Mouse (Mus musculus) midbrain, embryonic 14.5 days (tissue): ENCODE measurements around the gene Spaar. TPM values are rescaled to one million over a fixed set of nuclear protein-coding genes. Genes with fewer than 3 reads are reported as not detected.

Experiments
- ATAC-seq: fragments of 200-750 bp; cut with Nextera tagmentation; 2 replicates; pipeline ENCODE4 v1.8.0; 2017; ENCODE audit warnings: moderate number of reproducible peaks, moderate library complexity; ENCODE audit not compliant: low FRiP score, low TSS enrichment
- DNase-seq: peaks from one replicate; pipeline ENCODE4 v3.0.0-alpha.2; 2015
- H3K27ac ChIP-seq: fragments of 300-500 bp; sonication (generic); replicated peaks from 2 replicates; pipeline ENCODE4 v1.5.1; 2014; ENCODE audit warnings: mild to moderate bottlenecking, low read depth, low read length, moderate library complexity
- H3K27me3 ChIP-seq: fragments of 300-500 bp; sonication (generic); 2 replicates; pipeline ENCODE4 v1.6.1; 2014; ENCODE audit warnings: low read length, control low read depth, mixed read lengths; ENCODE audit not compliant: control insufficient read depth, insufficient read depth
- H3K36me3 ChIP-seq: fragments of 300-500 bp; sonication (generic); 2 replicates; pipeline ENCODE4 v1.6.1; 2014; ENCODE audit warnings: low read length, control low read depth; ENCODE audit not compliant: control insufficient read depth, insufficient read depth
- H3K4me1 ChIP-seq: fragments of 300-500 bp; sonication (generic); 2 replicates; pipeline ENCODE4 v1.6.1; 2014; ENCODE audit warnings: mild to moderate bottlenecking, antibody characterized with exemption, low read length, control low read depth; ENCODE audit not compliant: control insufficient read depth, insufficient read depth
- H3K4me2 ChIP-seq: fragments of 300-500 bp; sonication (generic); 2 replicates; pipeline ENCODE4 v1.6.1; 2014; ENCODE audit warnings: mild to moderate bottlenecking, low read length, moderate library complexity
- H3K4me3 ChIP-seq: fragments of 300-500 bp; sonication (generic); replicated peaks from 2 replicates; pipeline ENCODE4 v1.5.1; 2014; ENCODE audit warnings: low read depth, low read length
- H3K9ac ChIP-seq: fragments of 300-500 bp; sonication (generic); replicated peaks from 2 replicates; pipeline ENCODE4 v1.6.1; 2014; ENCODE audit warnings: mild to moderate bottlenecking, low read length, moderate library complexity
- H3K9me3 ChIP-seq: fragments of 300-500 bp; sonication (generic); 2 replicates; pipeline ENCODE4 v1.6.1; 2016; ENCODE audit warnings: low read length, control low read depth, mixed read lengths; ENCODE audit not compliant: control insufficient read depth
- WGBS: fragments of 180-500 bp; shearing (Covaris S2); extraction: QIAGEN DNeasy Blood & Tissue Kit; methylation state at CpG from one replicate; pipeline ENCODE4 v1.1.7; 2014; 5-methylcytosine and 5-hydroxymethylcytosine counted together
- polyA plus RNA-seq: library from polyadenylated mRNA; unstranded; fragments of >200 nt; fragmentation: Nextera tagmentation; extraction: Ambion mirVana; gene quantifications from 2 replicates; pipeline ENCODE4 v1.2.1, GENCODE M21; 2014

The Spaar gene
- not detected in 2 replicates for polyA plus RNA-seq

DNA sequence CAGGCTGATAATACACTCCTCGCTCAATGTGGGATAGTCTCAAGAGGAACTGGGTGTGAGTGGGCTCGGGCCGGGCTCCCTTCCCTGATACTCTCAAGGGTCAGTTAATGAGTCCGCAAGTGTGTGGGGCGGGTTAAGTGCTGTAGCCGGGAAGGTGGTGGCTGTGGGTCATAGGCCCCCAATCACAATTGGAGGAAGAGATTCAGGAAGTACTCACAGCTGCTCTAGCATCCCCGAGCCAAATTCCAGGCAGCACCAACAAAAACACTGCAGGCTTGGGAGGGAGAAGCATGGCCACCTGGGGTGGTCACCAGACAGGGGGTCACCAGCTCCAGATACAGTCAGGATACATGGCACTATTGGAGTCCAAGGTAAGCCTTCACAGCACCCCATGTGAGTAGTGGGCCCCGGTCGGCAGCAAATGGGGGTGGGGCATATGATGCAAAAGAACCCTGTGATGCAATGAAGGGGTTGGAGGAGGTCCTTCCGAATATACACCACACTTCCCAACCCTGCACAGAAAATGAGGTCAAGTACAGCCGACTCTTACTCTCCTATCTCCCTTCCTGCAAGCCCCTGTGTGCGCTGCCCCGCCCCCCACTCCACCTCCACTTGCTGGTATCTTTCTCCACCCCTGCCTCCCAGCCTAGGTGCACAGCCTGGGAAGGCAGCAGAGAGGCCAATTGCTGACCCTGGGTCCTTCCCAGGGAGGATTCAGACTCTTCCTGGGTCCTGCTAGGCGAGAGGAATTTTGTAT, at the start of gene Spaar:
Gene Spaar (plus strand): TSS at position 241 of the 757 bp plus-strand sequence.
- 76% methylated on average over 14 of the region's 14 CpGs for WGBS
- no peaks in the 10 kb centered on the region for H3K36me3 ChIP-seq
- H3K9me3 ChIP-seq = no peaks in the 10 kb centered on the region
- no peak within 1 kb of the TSS for H3K27ac ChIP-seq
- ATAC-seq (no peak), DNase-seq (no peak)
- H3K4me2 ChIP-seq = no peak within 1 kb of the TSS
- no peak within 1 kb of the TSS for H3K4me3 ChIP-seq
- H3K9ac ChIP-seq = no peak within 1 kb of the TSS
- H3K27me3 ChIP-seq = no peaks in the 10 kb centered on the region
- H3K4me1 ChIP-seq = no peaks in the 10 kb centered on the region

DNA sequence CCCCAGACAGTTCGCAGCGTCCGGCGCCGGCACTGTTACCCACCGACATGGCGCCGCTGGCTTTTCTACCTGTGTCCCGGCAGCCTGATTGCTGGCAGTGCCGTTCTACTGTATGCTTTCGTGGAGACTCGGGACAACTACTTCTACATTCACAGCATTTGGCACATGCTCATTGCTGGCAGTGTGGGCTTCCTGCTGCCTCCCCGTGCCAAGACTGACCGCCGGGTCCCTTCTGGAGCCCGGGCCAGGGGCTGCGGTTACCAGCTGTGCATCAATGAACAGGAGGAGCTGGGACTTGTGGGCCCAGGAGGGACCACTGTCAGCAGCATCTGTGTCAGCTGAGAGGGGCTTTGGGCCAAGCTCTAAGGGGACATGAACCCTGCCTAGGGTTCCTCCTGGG, 39.8 kb upstream of the Spaar start:
- Histone ChIP-seq H3K4me2 (no peak overlapping the region), H3K4me3 (no peak overlapping the region), H3K9me3 (no peaks in the 10 kb centered on the region), H3K9ac (no peak overlapping the region), H3K4me1 (no peaks in the 10 kb centered on the region), H3K36me3 (peaks cover 62% of the 10 kb centered on the region), H3K27ac (no peak overlapping the region), H3K27me3 (no peaks in the 10 kb centered on the region)
- no peak for ATAC-seq
- DNase-seq = no peak
- WGBS = 93% methylated on average over 17 of the region's 17 CpGs

DNA sequence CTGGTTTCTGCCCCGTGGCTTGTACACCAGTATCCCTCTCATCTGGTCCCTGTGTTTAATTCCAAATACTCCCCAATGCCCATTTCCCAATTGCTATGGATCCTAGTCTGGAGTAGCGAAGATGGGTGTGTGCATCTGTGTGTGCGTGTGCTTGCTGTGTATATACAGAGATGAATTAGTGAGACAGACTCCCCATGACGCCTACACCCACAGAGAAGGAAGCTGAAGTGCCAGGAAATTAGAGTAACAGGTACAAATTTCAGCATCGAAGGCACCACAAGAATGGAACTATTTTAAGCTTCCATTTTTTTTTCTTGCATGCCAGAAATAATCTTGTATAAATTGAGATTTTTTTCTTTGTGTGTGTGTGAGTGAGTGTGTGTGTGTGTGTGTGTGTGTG, 38.8 kb upstream of the Spaar start:
- Histone ChIP-seq H3K9me3 (no peaks in the 10 kb centered on the region), H3K4me2 (no peak overlapping the region), H3K36me3 (peaks cover 52% of the 10 kb centered on the region), H3K27me3 (no peaks in the 10 kb centered on the region), H3K4me3 (no peak overlapping the region), H3K4me1 (no peaks in the 10 kb centered on the region), H3K9ac (no peak overlapping the region), H3K27ac (no peak overlapping the region)
- ATAC-seq (no peak), DNase-seq (no peak)
- WGBS = 83% methylated on average over 5 of the region's 5 CpGs

DNA sequence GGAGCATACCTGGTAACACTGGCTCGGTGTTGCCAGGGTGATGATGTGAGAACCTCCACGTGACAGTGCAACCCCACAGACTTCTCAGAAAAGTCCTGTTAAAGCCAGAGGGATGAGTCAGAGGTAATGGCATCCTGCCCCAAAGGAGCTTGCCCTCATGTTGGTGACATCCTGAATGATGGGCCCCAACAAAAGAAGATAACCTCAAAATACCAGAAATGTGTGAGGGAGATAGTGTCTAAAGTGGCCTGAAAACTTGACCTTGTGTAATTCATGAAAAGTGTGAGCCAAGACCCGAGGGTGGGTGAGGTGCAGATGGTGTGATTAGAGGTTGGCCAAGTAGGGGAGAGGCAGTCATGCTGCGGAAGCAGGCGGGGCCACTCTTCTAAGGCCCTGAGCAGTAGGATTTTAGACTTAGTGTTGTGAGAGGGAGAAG, 36.0 kb upstream of the Spaar start:
- Histone ChIP-seq H3K4me2 (no peak overlapping the region), H3K9me3 (no peaks in the 10 kb centered on the region), H3K4me1 (no peaks in the 10 kb centered on the region), H3K9ac (no peak overlapping the region), H3K27me3 (no peaks in the 10 kb centered on the region), H3K36me3 (peaks cover 26% of the 10 kb centered on the region), H3K4me3 (no peak overlapping the region), H3K27ac (no peak overlapping the region)
- DNase-seq = no peak
- WGBS = 75% methylated on average over 5 of the region's 5 CpGs
- no peak for ATAC-seq

DNA sequence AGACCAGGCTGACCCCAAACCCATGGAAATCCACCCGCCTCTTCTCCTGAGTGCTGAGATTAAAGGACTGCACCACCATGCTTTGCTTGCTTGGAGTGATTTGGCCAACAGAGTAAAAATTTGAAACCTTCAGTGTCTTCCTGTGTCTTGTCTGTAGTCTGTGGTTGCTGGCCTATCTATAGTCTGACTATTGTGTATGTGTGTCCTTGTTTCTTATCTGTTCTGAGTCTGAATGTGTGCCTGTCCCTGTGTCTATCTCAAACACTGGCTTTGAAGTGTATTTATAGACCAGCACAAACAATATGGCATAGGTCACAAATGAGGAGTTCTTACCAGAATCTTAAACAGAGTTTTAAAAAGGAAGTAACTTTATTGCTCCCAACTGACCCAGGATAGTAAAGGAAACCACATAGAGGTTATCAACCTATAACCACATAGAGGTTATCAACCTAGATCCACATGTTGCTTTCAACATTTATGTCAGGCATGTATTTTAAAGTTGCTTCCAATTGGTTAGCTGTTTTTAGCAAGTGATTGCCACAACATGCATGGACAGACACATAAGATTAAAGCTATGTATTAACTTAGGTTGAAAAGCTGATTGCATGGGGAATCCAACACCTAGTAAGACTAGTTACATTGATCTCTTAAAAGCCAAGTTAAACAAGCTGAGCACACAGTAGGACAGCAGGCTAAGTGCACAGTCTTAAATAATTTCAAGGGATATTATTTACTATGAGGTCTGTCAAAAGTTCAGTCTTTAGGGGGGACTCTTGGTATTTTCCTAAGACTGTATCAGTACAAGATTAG, 35.2 kb upstream of the Spaar start:
- no peaks in the 10 kb centered on the region for H3K4me1 ChIP-seq
- 85% methylated on average over 1 of the region's 1 CpGs for WGBS
- ATAC-seq (no peak), DNase-seq (no peak)
- H3K36me3 ChIP-seq = peaks cover 18% of the 10 kb centered on the region
- H3K27ac ChIP-seq = no peak overlapping the region
- H3K27me3 ChIP-seq = no peaks in the 10 kb centered on the region
- no peaks in the 10 kb centered on the region for H3K9me3 ChIP-seq
- H3K4me2 ChIP-seq = no peak overlapping the region
- H3K9ac ChIP-seq = no peak overlapping the region
- no peak overlapping the region for H3K4me3 ChIP-seq

DNA sequence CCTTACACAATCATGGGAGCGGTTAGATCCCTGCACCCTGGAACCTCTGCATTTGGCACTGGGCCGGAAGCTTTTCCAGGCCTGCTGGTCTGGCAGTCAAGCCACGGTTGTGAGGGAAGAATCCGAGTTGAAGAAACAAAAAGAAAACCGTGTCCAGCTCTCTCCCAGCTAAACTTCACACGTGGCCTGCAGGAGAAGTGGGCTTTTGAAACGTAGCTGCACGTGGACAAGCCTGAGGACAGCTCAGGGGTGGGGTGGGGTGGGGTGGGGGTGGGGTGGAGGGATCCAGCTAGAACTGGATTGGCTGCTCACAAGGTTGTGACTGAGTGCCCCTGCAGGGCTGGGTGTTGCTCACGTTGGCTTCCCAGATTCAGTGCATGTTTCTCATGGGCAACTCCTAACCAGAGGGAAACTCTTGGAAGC, 34.6 kb upstream of the Spaar start:
- Histone ChIP-seq H3K27ac (no peak overlapping the region), H3K9me3 (no peaks in the 10 kb centered on the region), H3K4me1 (no peaks in the 10 kb centered on the region), H3K4me3 (no peak overlapping the region), H3K36me3 (peaks cover 12% of the 10 kb centered on the region), H3K9ac (no peak overlapping the region), H3K4me2 (no peak overlapping the region), H3K27me3 (no peaks in the 10 kb centered on the region)
- WGBS = 28% methylated on average over 9 of the region's 9 CpGs
- DNase-seq (no peak), ATAC-seq (no peak)

DNA sequence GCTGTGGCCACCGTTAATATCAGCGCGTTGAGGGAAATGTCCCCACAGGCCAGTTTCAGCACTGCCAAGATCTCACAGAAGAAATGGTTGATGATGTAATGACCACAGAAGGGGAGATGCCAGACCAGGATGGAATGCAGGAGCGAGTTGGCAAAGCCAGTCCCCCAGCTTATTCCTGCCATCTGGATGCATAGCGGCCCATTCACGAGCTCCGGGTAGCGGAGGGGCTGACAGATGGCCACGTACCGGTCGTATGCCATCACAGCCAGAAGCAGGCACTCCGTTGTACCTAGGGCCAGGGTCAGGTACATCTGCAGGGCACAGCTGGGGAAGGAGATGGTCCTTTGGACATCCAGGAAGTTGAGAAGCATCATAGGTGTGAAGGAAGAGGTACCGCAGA, 33.3 kb upstream of the Spaar start:
- WGBS = 89% methylated on average over 13 of the region's 13 CpGs
- Histone ChIP-seq H3K36me3 (peaks cover 2% of the 10 kb centered on the region; the same call in 1 of the 2 replicates), H3K9me3 (no peaks in the 10 kb centered on the region), H3K4me2 (no peak overlapping the region), H3K27me3 (no peaks in the 10 kb centered on the region), H3K9ac (no peak overlapping the region), H3K27ac (no peak overlapping the region), H3K4me3 (no peak overlapping the region), H3K4me1 (no peaks in the 10 kb centered on the region)
- DNase-seq (no peak), ATAC-seq (no peak)

DNA sequence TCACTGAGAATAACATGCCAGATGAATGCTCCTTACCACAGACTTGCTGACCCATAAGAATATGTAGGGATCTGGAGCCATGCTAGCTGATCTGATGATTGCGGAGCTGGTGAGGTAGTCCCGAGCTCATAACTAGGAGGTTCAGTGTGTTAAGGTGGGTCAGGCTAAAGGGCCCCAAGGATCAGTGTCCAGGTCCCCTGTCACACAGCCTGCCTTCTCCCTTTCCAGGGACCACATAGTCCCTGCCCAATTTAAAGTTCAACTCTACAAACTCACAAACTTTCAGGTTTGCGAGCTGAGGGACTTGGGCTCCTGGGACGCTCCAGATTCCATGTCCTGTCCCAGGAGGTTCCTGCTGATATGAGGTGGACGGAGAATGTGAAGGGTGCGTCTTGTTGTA, 29.1 kb upstream of the Spaar start, which contains the start of gene Olfr70:
Gene Olfr70 (minus strand): TSS at position 101 of the 400 bp plus-strand sequence.
- no peaks in the 10 kb centered on the region for H3K4me1 ChIP-seq
- H3K36me3 ChIP-seq = no peaks in the 10 kb centered on the region
- H3K4me3 ChIP-seq = no peak within 1 kb of the TSS
- no peak within 1 kb of the TSS for H3K4me2 ChIP-seq
- H3K9me3 ChIP-seq = no peaks in the 10 kb centered on the region
- 90% methylated on average over 6 of the region's 6 CpGs for WGBS
- DNase-seq = no peak
- no peak within 1 kb of the TSS for H3K27ac ChIP-seq
- no peaks in the 10 kb centered on the region for H3K27me3 ChIP-seq
- H3K9ac ChIP-seq = no peak within 1 kb of the TSS
- no peak for ATAC-seq
